Mouse (Mus musculus) cerebellum, adult 2 months (tissue): ENCODE measurements around the gene Kctd14.

ENCODE experiments used
- CTCF ChIP-seq: fragments of 200-500 bp; IDR thresholded peaks from 2 replicates; pipeline ENCODE4 v1.5.1; 2011; ENCODE audit warnings: low read depth, mild to moderate bottlenecking, control low read depth, low read length, moderate library complexity, borderline replicate concordance; ENCODE audit not compliant: insufficient read depth
- POLR2A ChIP-seq: fragments of 200-500 bp; IDR thresholded peaks from 2 replicates; pipeline ENCODE4 v1.6.1; 2011; ENCODE audit warnings: low read length, control low read depth, borderline replicate concordance; ENCODE audit not compliant: insufficient read depth

DNA sequence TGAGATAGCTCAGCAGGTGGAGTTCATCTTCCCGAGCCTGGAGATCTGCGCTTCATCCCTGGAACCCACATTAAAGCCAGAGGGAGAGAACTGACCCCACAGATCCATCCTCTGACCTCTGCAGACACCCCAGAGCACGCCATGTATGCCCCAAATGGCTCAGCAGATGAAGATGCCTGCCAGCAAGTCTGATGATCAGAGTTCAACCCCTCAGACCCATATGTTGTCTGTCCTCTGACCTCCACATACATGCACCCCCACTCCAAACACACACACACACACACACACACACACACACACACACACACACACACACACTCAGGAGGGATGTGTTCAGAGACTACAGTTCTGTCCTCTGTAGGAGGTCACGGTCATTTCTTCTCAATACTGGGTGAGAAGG, 34.6 kb upstream of the Kctd14 start:
- TF ChIP-seq CTCF = no peak
- TF ChIP-seq POLR2A = no peak
